Mouse (Mus musculus) hindbrain, embryonic 10.5 days (tissue): Measurements from ENCODE around the gene Fcgrt. TPM values are rescaled to one million over a fixed set of nuclear protein-coding genes. Genes with fewer than 3 reads are reported as not detected.
A peak's percentile ranks its signal among the peaks of the same experiment; 100 is the strongest.

Experiments
- DNase-seq: peaks from one replicate; pipeline ENCODE4 v3.0.0-alpha.2; 2017; ENCODE audit warnings: low spot score
- H3K27ac ChIP-seq: fragments of 300-500 bp; sonication (generic); 2 replicates; pipeline ENCODE4 v1.5.1; 2016; ENCODE audit warnings: mild to moderate bottlenecking, moderate library complexity
- H3K27me3 ChIP-seq: fragments of 300-500 bp; sonication (generic); 2 replicates; pipeline ENCODE4 v1.6.1; 2016; ENCODE audit warnings: mild to moderate bottlenecking; ENCODE audit not compliant: poor library complexity, insufficient read depth, severe bottlenecking
- H3K36me3 ChIP-seq: fragments of 300-500 bp; sonication (generic); 2 replicates; pipeline ENCODE4 v1.6.1; 2016; ENCODE audit warnings: mild to moderate bottlenecking, moderate library complexity
- H3K4me1 ChIP-seq: fragments of 300-500 bp; sonication (generic); replicated peaks from 2 replicates; pipeline ENCODE4 v1.6.1; 2016; ENCODE audit warnings: mild to moderate bottlenecking
- H3K4me3 ChIP-seq: fragments of 300-500 bp; sonication (generic); 2 replicates; pipeline ENCODE4 v1.5.1; 2016; ENCODE audit warnings: mild to moderate bottlenecking, moderate library complexity
- H3K9me3 ChIP-seq: fragments of 300-500 bp; sonication (generic); 2 replicates; pipeline ENCODE4 v1.6.1; 2016; ENCODE audit warnings: mild to moderate bottlenecking, moderate library complexity
- WGBS: fragments of 180-500 bp; shearing (Covaris S2); methylation state at CpG from one replicate; pipeline ENCODE4 v1.1.7; 2016; 5-methylcytosine and 5-hydroxymethylcytosine counted together
- polyA plus RNA-seq: library from polyadenylated mRNA; unstranded; fragments of >200 nt; fragmentation: Nextera tagmentation; extraction: Ambion mirVana; gene quantifications from 2 replicates; pipeline ENCODE4 v1.2.1, GENCODE M21; 2016

Fcgrt gene
- polyA plus RNA-seq, 1 experiment from 2014 or later, result 13.1 TPM

DNA sequence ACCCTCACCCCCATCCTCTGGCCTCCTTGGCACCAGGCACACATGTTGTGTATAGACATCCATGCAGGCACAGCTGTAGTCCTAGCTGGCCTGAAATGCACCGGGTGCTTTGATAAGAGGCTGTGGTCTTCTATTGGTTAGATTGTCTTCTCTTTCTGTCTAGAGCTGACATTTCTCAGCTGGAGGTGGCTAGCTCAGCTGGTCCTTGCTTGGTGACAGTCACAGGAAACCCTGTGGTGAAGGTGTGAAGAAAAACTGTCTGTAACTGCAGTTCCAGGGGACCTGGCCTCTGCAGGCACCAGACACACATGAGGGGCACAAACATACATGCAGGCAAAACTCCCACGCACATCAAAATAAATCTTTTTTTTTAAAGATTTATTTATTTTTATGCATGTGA is 34.0 kb downstream of the Fcgrt start:
- Histone ChIP-seq H3K36me3 (peaks cover 19% of the 10 kb centered on the region), H3K9me3 (no peaks in the 10 kb centered on the region), H3K4me1 (no peaks in the 10 kb centered on the region; the same call in 1 of the 2 replicates), H3K4me3 (no peak overlapping the region), H3K27me3 (no peaks in the 10 kb centered on the region), H3K27ac (no peak overlapping the region)
- WGBS, result 93% methylated on average over 2 of the region's 2 CpGs
- DNase-seq, result no peak

GRCm38 (mm10) chr7:45068000-45068318 is 35.7 kb downstream of the Fcgrt start:
- Histone ChIP-seq H3K27me3 (no peaks in the 10 kb centered on the region), H3K36me3 (0 out of 2 replicates have a peak, but pooled peaks cover 5% of the 10 kb centered on the region), H3K4me1 (peaks cover 12% of the 10 kb centered on the region), H3K9me3 (no peaks in the 10 kb centered on the region), H3K27ac (no peak overlapping the region), H3K4me3 (no peak overlapping the region)
- 32% methylated on average over 5 of the region's 5 CpGs for WGBS
- peak; percentile 59 for DNase-seq

DNA sequence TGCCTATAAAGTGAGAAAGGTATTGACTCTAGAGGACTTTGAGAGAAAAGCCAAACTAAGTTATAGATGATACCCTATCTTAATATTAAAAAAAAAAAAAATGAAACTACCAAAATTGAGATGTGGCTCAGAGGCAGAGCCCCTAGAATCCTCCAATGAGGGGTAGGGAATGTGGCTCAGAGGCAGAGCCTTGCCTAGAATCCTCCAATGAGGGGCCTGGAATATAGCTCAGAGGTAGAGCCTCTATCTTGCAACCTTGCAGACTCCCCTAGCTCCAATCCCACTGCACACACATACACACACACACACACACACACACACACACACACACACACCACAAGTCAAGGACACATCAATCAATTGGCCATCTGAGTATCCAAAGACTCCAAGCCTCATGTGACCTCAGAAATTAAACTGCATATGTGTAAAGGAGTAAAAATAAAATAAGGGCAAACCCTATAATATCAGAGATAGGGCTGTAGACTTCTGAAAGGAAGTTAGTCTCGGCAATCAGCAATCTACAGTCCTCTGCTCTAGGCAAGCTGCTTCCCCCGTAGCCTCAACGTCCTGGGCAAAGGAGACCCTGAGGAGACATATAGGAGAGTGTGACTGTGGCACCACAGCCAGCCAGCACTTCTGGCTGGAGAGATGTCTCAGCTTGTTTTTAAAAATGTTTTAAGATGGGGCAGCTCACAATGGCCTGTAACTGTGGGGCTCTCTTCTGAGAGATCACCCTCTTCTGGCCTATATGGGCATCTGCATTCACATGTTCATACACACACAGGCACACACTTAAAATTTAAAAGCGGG is 36.3 kb downstream of the Fcgrt start:
- H3K27me3 ChIP-seq, result no peaks in the 10 kb centered on the region
- no peaks in the 10 kb centered on the region for H3K9me3 ChIP-seq
- H3K36me3 ChIP-seq, result 0 out of 2 replicates have a peak, but pooled peaks cover 5% of the 10 kb centered on the region
- no peak overlapping the region for H3K27ac ChIP-seq
- no peak overlapping the region for H3K4me3 ChIP-seq
- H3K4me1 ChIP-seq, result peaks cover 14% of the 10 kb centered on the region
- DNase-seq, result no peak
- 70% methylated on average over 4 of the region's 4 CpGs for WGBS

GRCm38 (mm10) chr7:45062239-45062835 is 41.3 kb downstream of the Fcgrt start, which contains the start of the genes Nosip and Prrg2:
Gene Nosip (plus strand): TSS chr7:45062429.
Gene Prrg2 (minus strand): TSS chr7:45062677.
- Histone ChIP-seq H3K4me3 (peak within 1 kb of the TSS; percentile 71), H3K4me1 (peaks cover 46% of the 10 kb centered on the region), H3K27me3 (no peaks in the 10 kb centered on the region), H3K36me3 (no peaks in the 10 kb centered on the region), H3K9me3 (no peaks in the 10 kb centered on the region), H3K27ac (peak within 1 kb of the TSS; percentile 91)
- under 1% methylated on average over 31 of the region's 31 CpGs for WGBS
- DNase-seq, result peak; percentile 96

DNA sequence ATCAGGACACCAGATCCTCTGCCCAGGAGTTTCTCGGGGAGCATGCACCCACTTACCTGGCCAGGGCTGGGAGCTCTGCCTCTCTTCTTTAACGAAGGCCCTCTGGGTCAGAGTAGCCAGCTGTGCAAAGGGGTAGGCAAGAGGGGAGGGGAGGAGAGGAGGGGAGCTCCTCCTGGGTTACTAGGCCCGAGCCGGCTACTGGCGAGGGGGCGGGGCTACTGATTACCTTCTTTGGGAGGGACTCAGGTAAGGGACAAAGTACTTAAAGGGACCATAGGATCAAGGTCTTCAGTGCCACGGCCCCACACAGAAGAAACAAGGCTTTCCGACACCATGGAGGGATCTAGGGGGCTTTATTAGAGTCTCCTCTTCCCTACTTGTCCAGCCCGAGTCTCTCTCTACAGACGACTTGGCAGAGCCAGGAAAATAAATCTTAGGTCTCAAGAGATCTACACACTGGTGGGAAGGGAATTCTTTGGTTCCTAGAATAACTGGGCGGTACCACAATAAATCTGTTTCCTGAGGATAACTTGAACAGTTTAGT is 42.0 kb downstream of the Fcgrt start:
- DNase-seq, result no peak
- peak overlapping the region; percentile 91 for H3K27ac ChIP-seq

GRCm38 (mm10) chr7:45060632-45061122 is 43.0 kb downstream of the Fcgrt start:
- DNase-seq, result no peak
- H3K36me3 ChIP-seq, result no peaks in the 10 kb centered on the region
- peaks cover 49% of the 10 kb centered on the region for H3K4me1 ChIP-seq
- 91% methylated on average over 6 of the region's 6 CpGs for WGBS
- no peak overlapping the region; the same call in 1 of the 2 replicates for H3K4me3 ChIP-seq
- H3K27ac ChIP-seq, result no peak overlapping the region
- H3K9me3 ChIP-seq, result no peaks in the 10 kb centered on the region
- H3K27me3 ChIP-seq, result no peaks in the 10 kb centered on the region

More for the DNA sequence above, 42.0 kb downstream of the Fcgrt start:
- Histone ChIP-seq H3K9me3 (no peaks in the 10 kb centered on the region), H3K27me3 (no peaks in the 10 kb centered on the region), H3K4me1 (peaks cover 48% of the 10 kb centered on the region), H3K36me3 (no peaks in the 10 kb centered on the region), H3K4me3 (peak overlapping the region; percentile 71)
- WGBS, result 20% methylated on average over 11 of the region's 11 CpGs

DNA sequence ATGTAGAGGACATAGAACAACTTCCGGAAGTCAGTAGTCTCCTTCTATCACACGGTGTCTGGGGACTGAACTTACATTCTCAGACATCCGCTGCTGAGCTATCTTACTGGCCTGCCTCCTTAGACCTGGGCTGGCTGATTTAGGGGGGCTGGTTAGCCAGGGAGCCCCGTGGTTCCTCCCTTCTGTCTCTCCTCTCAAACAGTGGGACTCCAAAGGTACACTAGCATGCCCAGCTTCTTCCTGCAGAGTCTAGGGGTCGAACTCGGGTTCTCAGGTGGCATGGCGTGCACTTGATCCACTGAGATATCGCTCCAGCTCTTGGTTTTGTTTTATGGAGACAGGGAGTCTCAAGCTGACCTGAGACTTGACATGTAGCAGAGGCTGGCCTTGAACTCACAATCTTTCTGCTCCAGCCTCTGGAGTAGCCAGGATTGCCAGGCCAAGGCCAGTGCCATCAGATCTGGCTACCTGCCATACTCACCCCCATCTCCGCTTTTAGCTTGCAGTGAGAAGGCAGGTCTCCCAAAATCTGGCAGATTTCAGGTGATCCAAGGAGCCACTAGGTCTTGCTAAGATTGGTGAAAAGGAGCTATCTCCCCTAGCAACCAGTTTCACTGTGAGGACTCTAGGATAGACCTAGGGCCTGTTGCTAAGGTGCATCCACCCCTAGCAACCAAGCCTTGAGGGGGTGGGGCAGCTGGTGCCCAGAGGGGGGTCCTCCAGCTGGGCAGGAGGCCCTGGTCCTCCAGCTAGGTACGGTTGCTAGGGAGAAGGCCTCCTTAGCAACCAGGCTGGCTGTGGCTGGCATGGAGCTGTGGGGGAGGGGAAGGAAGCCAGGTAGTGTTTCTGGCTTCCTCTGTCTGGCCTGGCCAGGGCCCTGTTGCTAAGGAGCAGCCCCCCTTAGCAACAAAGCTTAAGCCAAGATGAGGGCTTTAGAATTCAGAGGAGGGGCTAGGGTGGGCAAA is 44.8 kb downstream of the Fcgrt start:
- Histone ChIP-seq H3K27me3 (no peaks in the 10 kb centered on the region), H3K36me3 (no peaks in the 10 kb centered on the region), H3K27ac (peak overlapping the region; percentile 59; the same call in 1 of the 2 replicates), H3K4me1 (peaks cover 53% of the 10 kb centered on the region), H3K4me3 (peak overlapping the region; percentile 28), H3K9me3 (no peaks in the 10 kb centered on the region)
- WGBS, result 80% methylated on average over 10 of the region's 10 CpGs
- DNase-seq, result no peak

GRCm38 (mm10) chr7:45056972-45057348 is 46.7 kb downstream of the Fcgrt start:
- Histone ChIP-seq H3K27ac (no peak overlapping the region), H3K36me3 (no peaks in the 10 kb centered on the region; the same call in 1 of the 2 replicates), H3K4me1 (peaks cover 52% of the 10 kb centered on the region), H3K27me3 (no peaks in the 10 kb centered on the region), H3K4me3 (no peak overlapping the region), H3K9me3 (no peaks in the 10 kb centered on the region)
- DNase-seq, result no peak

DNA sequence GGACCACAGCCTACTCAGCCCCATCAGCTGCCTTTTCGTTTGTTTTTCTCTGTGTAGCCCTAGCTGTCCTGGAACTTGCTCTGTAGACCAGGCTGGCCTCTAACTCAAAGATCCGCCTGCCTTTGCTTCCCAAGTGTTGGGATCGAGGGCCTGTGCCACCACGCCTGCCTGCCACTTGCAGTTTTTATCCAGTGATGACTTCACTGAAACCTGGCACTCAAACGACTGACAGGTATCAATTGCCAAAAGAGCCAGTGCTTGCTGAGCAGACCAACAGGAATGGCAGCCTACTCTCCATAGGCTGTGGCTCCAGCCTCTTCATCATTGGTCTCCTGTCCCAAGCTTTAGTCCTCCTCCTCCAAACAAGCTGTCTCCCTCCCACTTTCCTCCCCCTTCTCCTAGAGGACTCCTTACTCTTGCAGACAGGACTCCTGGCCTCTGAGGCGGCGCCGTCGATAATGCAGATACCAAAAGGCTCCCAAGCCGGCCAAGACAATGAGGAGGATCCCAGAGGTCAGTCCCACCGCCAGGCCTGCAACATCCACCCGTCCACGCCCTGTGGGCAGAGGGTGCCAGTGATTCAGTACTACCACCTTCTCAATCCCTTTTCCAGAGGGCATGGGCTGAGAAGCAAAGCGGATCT is 47.2 kb downstream of the Fcgrt start:
- WGBS, result 67% methylated on average over 14 of the region's 14 CpGs
- Histone ChIP-seq H3K9me3 (no peaks in the 10 kb centered on the region), H3K36me3 (no peaks in the 10 kb centered on the region; the same call in 1 of the 2 replicates), H3K27me3 (no peaks in the 10 kb centered on the region), H3K4me3 (no peak overlapping the region), H3K27ac (peak overlapping the region; percentile 30; the same call in 1 of the 2 replicates), H3K4me1 (peaks cover 52% of the 10 kb centered on the region)
- no peak for DNase-seq

DNA sequence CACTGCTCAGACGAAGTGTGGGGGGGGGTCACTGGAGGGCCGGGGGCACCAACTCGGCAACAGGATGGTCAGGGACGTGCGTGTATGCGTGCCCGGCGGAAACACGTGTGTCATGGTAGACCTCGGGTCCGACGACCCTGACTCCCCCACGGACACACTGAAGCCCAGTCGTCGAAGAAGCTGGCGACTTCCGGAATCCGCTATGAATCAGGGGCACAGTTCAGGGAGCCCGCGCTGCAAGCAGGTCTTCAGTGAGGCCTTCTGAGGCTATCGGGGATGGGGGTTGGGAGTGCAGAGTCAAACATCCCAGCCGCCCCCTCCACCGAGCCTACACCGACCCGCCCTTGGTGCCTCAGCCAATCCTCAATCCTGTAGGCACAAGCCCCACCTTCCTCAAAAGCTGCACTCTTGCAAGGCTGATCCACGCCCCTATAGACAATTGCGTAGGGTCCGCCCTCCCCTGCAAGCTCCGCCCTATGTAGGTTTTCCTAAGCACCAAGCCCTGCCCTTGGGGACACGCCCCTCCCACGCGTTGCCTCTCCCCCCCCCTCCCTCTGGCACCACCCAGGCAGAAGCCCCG is 49.6 kb downstream of the Fcgrt start:
- Histone ChIP-seq H3K27ac (peak overlapping the region; percentile 99), H3K36me3 (peaks cover 23% of the 10 kb centered on the region), H3K9me3 (no peaks in the 10 kb centered on the region), H3K4me3 (peak overlapping the region; percentile 95), H3K27me3 (no peaks in the 10 kb centered on the region), H3K4me1 (peaks cover 55% of the 10 kb centered on the region)
- under 1% methylated on average over 33 of the region's 33 CpGs for WGBS
- peak; percentile 96 for DNase-seq

GRCm38 (mm10) chr7:45053117-45053930 is 50.3 kb downstream of the Fcgrt start:
- Histone ChIP-seq H3K27me3 (no peaks in the 10 kb centered on the region), H3K4me1 (peaks cover 50% of the 10 kb centered on the region), H3K4me3 (peak overlapping the region; percentile 95), H3K36me3 (peaks cover 30% of the 10 kb centered on the region), H3K9me3 (no peaks in the 10 kb centered on the region), H3K27ac (peak overlapping the region; percentile 99)
- WGBS, result under 1% methylated on average over 56 of the region's 59 CpGs
- peak; percentile 86 for DNase-seq
